Mouse (Mus musculus) ES-Bruce4 (cell line): ENCODE data around the gene Tbc1d22a.

ENCODE experiments used
- CTCF ChIP-seq: IDR thresholded peaks from one replicate; pipeline ENCODE4 v1.8.1; 2011; ENCODE audit warnings: low read depth, low read length
- POLR2A ChIP-seq: IDR thresholded peaks from one replicate; pipeline ENCODE4 v1.8.1; 2011; ENCODE audit warnings: low read length; ENCODE audit not compliant: insufficient read depth

DNA sequence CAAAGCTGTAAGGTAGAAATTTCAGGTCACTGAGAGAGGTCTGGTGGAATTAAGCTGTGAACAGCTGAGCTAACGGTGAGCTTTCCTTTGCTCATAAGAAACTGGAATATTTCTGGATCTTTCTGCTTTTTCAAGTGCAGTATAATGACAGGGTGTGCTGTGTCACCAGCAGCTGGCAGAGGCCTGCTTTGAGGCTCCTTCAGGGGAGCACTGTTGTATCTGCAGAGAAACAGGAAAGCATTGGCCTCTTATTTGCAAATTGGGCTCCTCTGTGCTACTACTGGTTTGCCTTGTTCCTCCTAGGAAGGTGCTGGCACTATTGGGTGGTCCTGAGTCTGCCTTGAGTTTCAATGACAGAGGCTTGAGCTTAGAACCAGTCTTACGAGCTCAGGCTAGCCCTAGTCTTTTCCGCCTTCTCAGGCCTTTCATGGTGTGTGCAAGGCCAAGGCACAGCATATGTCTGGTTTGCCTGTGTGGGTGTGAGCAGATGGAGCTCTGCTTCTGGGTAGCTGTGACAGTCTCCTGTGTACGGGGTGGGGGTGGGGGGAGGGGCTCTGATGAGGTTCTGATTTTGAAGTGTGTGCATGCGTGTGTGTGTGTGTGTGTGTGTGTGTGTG, 95.1 kb downstream of the Tbc1d22a start:
- TF ChIP-seq POLR2A, result no peak
- TF ChIP-seq CTCF, result no peak
